Mouse (Mus musculus): ENCODE measurements at regions not wholly inside any gene's neighbourhood (a gene's known extent, or its start where the extent isn't known, plus 50 kb on each side); places are given as distances from the start of the nearest gene placed in this dataset.

DNA sequence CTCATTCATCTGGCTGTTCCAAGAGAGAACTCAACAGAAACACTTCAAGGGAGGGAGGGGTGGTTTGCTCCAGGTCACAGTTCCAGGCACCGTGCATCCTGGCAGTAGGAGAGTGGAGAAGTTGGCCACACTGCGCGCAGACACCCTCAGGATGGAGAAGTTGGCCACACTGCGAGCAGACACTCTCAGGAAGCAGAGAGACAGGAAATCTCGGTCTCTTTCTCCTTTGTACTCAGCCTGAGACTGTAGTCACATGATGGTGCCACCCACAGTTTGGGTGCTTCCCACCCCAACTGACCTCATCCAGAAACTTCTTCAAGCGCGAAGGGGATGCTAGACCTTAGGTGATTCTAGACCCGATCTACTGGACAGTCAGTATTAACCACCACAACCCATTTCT lies 170.4 kb downstream of the Bcl11b start:
- no peak for DNase-seq (ENCODE audit: low read depth, low spot score)

DNA sequence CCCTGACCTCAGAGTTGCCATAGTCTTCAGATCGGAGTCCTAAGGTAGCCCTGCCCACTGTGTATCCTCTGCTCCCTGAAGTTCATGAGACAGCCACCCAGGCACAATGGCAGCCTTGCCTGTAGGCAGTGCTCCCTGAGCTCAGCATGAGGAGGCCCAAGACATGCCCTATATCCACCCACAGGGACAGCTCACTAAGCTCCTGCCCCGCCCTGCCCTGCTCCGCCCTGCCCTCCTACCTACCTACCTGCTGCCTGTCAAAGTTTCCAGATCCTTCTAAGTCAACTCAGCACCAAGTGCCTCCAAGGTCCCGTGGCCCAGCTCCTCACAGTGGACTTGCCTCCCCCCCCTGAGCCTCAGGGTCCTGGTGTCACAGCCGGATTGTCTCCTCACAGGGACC lies 168.9 kb downstream of the Bcl11b start:
- DNase-seq (ENCODE audit: low read depth, low spot score) = no peak

DNA sequence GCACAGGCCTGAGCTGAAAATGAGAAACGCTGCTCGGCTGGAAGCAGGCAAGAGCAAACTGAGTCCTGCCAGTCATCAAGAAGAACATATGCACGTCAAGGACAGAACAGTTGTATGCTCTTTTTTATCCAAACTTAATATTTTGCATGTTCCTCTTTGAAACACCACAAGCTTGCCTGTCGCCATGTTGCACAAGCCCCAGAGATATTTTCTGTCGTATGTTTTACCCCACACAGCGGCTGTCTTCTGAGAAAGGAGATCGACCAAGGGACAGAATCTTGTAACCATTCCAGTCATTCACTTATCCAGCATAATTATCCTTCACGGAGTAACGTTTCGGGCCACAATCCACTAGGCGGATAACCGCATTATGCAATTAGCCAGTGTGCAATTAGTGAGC lies 165.7 kb downstream of the Bcl11b start:
- no peak for DNase-seq (ENCODE audit: low read depth, low spot score)

DNA sequence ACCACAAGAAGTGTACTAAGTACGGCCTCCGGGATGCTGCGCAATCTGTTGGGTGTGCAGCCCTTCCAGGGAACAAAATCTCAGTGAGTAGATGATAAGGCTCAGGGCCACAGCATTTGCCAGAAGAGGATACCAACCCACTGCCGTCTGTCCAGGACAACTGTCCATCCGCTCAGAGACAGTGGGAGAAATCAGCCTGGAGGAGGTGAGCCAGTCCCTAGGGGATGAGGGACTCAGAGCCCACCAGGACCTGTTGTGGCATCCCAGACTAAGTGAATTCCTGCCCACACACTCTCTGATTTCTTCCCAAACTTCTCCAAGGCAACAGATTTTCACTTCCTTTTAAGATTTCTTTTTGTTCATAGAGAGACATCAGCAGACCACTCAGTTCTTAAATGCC lies 158.8 kb downstream of the Bcl11b start:
- DNase-seq (ENCODE audit: low read depth, low spot score) = no peak

DNA sequence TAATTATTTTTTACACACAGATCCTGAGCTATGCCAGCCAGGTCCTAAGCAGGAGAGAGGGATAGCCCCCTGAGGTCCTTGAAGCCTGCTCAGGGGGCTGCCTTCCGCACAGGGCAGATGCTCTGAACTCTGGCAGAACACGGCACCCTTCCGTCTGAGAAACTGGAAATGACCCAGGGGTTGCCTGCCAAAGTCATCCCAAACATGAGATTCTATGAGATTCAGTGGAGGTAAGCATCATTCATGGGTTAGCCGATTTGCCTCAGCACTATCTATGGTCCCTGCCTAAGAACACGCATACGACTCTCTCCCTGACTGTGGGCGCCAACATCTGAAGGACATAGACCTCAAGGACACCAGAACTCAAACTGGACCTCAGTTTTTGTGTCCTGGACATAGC lies 152.8 kb downstream of the Bcl11b start:
- no peak for DNase-seq (ENCODE audit: low read depth, low spot score)

DNA sequence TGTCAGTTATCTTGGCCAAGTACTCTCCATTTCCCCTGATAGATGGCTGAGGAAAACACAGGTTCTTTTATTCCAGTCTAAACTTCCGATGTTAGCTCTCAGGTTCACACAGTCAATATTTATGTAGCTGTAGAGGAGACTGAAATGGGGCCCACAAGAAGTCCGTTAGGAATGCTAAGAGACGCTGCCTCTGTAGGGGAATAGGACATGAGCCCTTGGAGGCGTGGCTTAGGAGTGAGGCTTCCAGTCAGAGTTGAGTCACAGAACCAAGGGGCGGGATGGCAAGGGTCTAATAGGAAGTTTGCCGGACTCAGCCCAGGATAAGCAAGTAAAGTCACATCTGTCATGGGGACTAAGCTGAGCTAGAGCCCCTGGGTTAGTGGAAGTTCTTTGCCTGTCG lies 150.5 kb downstream of the Bcl11b start:
- no peak for DNase-seq (ENCODE audit: low read depth, low spot score)

DNA sequence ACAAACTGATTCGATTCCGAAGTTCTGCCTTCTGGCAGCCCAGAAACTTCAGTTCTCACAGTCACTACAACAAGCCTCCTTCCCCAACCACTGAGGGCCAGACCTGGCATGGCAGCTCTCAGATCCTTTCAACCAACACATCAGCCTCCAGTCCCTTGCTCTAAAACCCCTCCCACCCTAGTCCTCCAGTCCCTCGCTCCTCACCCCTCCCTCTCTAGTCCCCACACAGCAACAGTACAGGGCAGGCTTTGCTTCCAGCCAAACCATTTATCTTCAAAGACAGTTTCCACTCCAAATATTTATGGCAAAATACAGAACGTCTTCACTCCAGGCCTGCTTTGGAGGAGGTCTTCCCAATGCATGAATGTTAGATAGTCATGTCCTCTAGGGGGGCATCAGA lies 147.9 kb downstream of the Bcl11b start:
- no peak for DNase-seq (ENCODE audit: low read depth, low spot score)

DNA sequence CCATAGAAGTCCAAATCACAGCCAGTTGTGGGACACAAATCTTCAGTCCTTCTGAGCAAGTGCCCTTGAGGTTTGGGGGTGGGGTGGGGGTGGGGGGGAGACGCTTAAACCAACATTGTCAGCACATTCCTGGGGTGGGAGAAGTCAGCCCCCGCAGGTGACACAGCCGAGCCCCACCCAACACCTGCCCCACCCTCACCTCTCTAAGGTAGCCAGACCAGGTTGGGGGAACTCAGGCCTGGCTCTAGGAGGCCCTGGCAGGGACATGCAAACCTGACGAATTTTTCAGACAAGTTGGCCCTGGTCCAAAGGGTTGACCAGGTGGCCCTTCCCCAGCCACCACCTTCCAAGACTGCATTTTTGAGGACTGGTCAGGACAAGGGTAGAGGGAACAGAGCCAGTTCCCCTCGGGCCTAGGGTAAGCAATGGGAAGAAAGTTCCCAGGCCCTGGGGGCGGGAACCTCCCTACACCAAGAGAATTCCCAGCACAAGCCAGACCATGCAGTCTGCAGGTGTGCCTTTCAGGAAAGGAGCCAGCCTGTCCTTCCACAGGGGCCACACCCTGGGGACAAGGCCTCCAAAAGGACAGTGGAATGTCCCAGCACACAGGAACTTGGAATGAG lies 146.9 kb downstream of the Bcl11b start:
- no peak for DNase-seq (ENCODE audit: low read depth, low spot score)

DNA sequence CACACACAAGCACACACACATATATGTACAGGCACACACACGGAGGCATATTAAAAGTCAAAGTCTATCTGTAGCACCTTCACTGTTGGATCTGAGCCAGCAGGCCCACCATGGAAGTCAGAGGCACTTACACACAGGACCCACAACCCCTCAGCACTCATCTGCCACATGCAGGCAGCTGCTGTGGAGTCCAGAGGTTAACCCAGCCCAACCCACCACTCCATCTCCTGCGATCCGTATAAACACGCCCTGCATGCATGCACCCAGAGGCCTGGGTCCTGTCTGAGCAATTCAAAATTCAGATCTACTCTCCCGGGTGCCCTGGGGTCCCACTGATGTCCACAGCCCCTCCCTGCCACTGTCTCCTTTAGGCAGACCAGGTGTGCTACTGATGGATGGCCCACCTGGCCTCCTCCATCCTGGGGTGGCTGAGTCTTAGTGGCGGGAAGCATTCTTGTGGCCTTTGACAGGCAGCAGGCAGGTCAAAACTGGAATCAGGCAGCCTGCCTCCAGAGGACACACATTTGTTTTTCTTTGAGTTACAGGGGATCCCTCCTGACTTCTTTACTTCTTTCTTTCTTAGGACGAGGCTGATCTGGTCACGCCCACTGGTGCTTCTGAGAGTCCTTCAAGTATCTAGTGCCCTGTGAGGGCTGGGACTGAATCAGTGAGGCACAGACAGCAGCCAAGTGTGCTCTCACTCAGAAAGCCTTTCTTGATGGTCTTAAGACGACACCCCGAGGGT lies 144.7 kb downstream of the Bcl11b start:
- peak; percentile 23 for DNase-seq (ENCODE audit: low read depth, low spot score)

DNA sequence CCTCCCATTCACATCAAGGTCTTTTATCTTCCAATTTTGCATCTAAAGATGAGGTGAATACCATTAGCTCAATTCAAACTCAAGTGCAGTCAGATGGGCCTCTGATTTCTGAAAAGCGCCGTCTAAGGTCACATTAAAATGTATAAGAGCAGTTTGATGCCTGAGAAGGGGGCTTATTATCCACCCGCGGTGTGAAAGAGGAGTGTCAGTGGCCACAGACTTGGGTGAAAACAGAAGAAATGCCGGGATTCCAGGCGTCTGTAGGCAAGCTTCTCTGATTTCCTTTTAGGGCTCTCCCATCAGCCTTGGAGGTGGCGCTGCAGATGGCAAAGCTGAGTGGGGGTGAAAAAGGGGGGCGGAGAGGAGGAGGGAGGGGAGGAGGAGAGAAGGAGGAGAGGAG lies 143.7 kb downstream of the Bcl11b start:
- DNase-seq (ENCODE audit: low read depth, low spot score) = no peak

DNA sequence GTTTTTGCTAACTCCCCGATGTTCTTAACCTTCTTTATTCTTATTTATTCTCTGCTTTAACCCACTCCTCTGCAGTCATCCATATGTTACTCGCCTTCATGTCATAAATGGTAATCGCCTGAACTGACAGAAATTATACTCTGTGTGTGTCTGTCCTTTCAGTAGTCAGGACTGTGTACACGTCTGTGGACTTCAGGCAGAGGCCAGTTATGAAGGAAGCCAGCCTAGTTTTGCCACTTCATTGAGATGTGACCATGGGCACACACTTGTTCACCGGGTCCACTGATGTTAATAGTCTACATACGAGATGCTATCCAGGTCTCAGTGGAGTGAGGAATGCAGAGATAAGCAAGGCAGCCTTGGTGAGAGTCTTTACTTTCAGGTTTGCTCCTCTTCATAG lies 143.0 kb downstream of the Bcl11b start:
- DNase-seq (ENCODE audit: low read depth, low spot score) = no peak
